Mouse (Mus musculus): ENCODE data around the gene Snx9. TPM values are rescaled to one million over a fixed set of nuclear protein-coding genes. Genes with fewer than 3 reads are reported as not detected.

Snx9 gene
- 7.8 TPM for polyA plus RNA-seq (2015; fragmentation: Illumina TruSeq; extraction: RNeasy Lipid Tissue Mini Kit (QIAGEN cat#74804); ENCODE audit: insufficient read depth, low read depth, low replicate concordance)

GRCm38 (mm10) chr17:5841128-5841942 lies at the start of gene Snx9:
TSS of gene Snx9 (plus strand) at chr17:5841329.

GRCm38 (mm10) chr17:5941230-5942043 lies 100.3 kb downstream of the Snx9 start, which contains the start of gene Synj2:
TSS of gene Synj2 (plus strand) at chr17:5941280.

Other genes starting within 250 kb of the Snx9 start
- 4.3 TPM for gene Synj2, start 100.0 kb downstream of the Snx9 start, polyA plus RNA-seq (2015; fragmentation: Illumina TruSeq; extraction: RNeasy Lipid Tissue Mini Kit (QIAGEN cat#74804); ENCODE audit: insufficient read depth, low read depth, low replicate concordance)
- 1.1 TPM for gene Serac1, start 238.4 kb downstream of the Snx9 start, polyA plus RNA-seq (2015; fragmentation: Illumina TruSeq; extraction: RNeasy Lipid Tissue Mini Kit (QIAGEN cat#74804); ENCODE audit: insufficient read depth, low read depth, low replicate concordance)
- gene Gtf2h5, start 238.5 kb downstream of the Snx9 start, polyA plus RNA-seq (2015; fragmentation: Illumina TruSeq; extraction: RNeasy Lipid Tissue Mini Kit (QIAGEN cat#74804); ENCODE audit: insufficient read depth, low read depth, low replicate concordance) = 11.6 TPM

Measured in pancreas, adult 10 weeks (tissue).